26 mouse cellular contexts compared by ENCODE assay signal in the genomic region with DNA sequence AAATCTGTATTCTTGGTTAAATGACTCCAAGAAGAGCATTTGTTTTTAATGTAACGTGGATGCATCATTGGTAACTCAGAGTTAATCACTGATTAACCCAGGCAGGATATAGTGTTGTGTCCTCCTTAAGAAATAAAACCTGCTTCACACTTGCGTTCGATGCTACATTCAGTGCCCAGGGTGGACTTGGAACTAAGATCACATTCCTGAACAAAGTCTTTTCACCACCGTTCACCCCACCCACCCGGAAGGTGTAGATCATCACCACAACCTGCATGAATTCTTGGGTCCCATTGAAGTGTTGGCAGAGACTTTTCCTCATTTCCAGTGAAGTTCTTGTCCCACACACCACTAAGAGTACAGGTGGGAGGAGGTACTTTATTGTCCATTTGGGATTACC. TPM values are rescaled to one million over a fixed set of nuclear protein-coding genes. Genes with fewer than 3 reads are reported as not detected.
DNase-seq lines count a peak whose midpoint lies in the region; ATAC-seq lines count a peak whose summit lies in the region.
"Had no signal": no experiment of that assay in that cellular context is flagged by ENCODE, and none has a peak within 500 bp of the region (broad histone marks: within the 10 kb centered on the region; RNA-seq: fewer than 3 reads in every experiment).

No protein-coding gene starts in this region.

- no peaks in the 10 kb centered on the region for H3K27me3 ChIP-seq in midbrain, embryonic 11.5 days (ENCODE audit: control insufficient read depth, insufficient read depth, low read length)
- H3K27me3 ChIP-seq in midbrain, embryonic 14.5 days (ENCODE audit: control insufficient read depth, insufficient read depth, low read length), result no peaks in the 10 kb centered on the region
- H3K27me3 ChIP-seq in limb, embryonic 10.5 days (ENCODE audit: low read depth, poor library complexity, severe bottlenecking), result no peaks in the 10 kb centered on the region
- H3K27me3 ChIP-seq: forebrain, embryonic 15.5 days; heart, embryonic 12.5 days had no signal

- no peak overlapping the region for H3K4me3 ChIP-seq in midbrain, embryonic 11.5 days (ENCODE audit: low read depth, low read length)
- H3K4me3 ChIP-seq in midbrain, embryonic 14.5 days (replicated peaks; ENCODE audit: low read depth, low read length), result no peak overlapping the region
- H3K4me3 ChIP-seq in limb, embryonic 10.5 days, result no peak overlapping the region
- H3K4me3 ChIP-seq: forebrain, embryonic 15.5 days; heart, embryonic 12.5 days; hindbrain, embryonic 13.5 days; neural tube, embryonic 15.5 days had no signal

- peaks cover 10% of the 10 kb centered on the region; the same call in 1 of the 2 replicates for H3K4me1 ChIP-seq in midbrain, embryonic 11.5 days (ENCODE audit: control insufficient read depth, insufficient read depth, low read length)
- H3K4me1 ChIP-seq in midbrain, embryonic 14.5 days (ENCODE audit: control insufficient read depth, insufficient read depth, low read length), result 0 out of 2 replicates have a peak, but pooled peaks cover 5% of the 10 kb centered on the region
- peaks cover 25% of the 10 kb centered on the region for H3K4me1 ChIP-seq in limb, embryonic 10.5 days

- H3K9ac ChIP-seq in midbrain, embryonic 11.5 days (ENCODE audit: low read length), result no peak overlapping the region
- no peak overlapping the region for H3K9ac ChIP-seq in midbrain, embryonic 14.5 days (replicated peaks; ENCODE audit: low read length)
- H3K9ac ChIP-seq: forebrain, embryonic 15.5 days; heart, embryonic 12.5 days; hindbrain, embryonic 13.5 days; liver, postnatal 0 days; neural tube, embryonic 15.5 days had no signal

- no peaks in the 10 kb centered on the region for H3K9me3 ChIP-seq in midbrain, embryonic 11.5 days (ENCODE audit: control insufficient read depth, low read length)
- no peaks in the 10 kb centered on the region for H3K9me3 ChIP-seq in midbrain, embryonic 14.5 days (ENCODE audit: control insufficient read depth, low read length)
- H3K9me3 ChIP-seq in limb, embryonic 10.5 days (replicated peaks), result no peaks in the 10 kb centered on the region
- H3K9me3 ChIP-seq: forebrain, embryonic 15.5 days; heart, embryonic 12.5 days; hindbrain, embryonic 13.5 days; neural tube, embryonic 15.5 days had no signal

- 92% methylated on average over 5 of the region's 5 CpGs for WGBS in midbrain, embryonic 11.5 days
- WGBS in midbrain, embryonic 14.5 days, result 96% methylated on average over 5 of the region's 5 CpGs
- 91% methylated on average over 5 of the region's 5 CpGs for WGBS in limb, embryonic 10.5 days

- H3K4me2 ChIP-seq in midbrain, embryonic 11.5 days, result no peak overlapping the region
- H3K4me2 ChIP-seq in midbrain, embryonic 14.5 days (ENCODE audit: low read length), result no peak overlapping the region
- H3K4me2 ChIP-seq: forebrain, embryonic 15.5 days; heart, embryonic 12.5 days; hindbrain, embryonic 13.5 days; neural tube, embryonic 15.5 days had no signal

- H3K27ac ChIP-seq in midbrain, embryonic 11.5 days (ENCODE audit: low read depth, low read length), result no peak overlapping the region
- H3K27ac ChIP-seq in midbrain, embryonic 14.5 days (replicated peaks; ENCODE audit: low read depth, low read length), result no peak overlapping the region
- H3K27ac ChIP-seq in limb, embryonic 10.5 days, result no peak overlapping the region
- H3K27ac ChIP-seq: forebrain, embryonic 15.5 days; hindbrain, embryonic 13.5 days; macrophage; neural tube, embryonic 15.5 days; stomach, postnatal 0 days had no signal

- H3K36me3 ChIP-seq in midbrain, embryonic 11.5 days (ENCODE audit: control insufficient read depth, insufficient read depth, low read length), result peaks cover 3% of the 10 kb centered on the region
- H3K36me3 ChIP-seq in midbrain, embryonic 14.5 days (ENCODE audit: control insufficient read depth, insufficient read depth, low read length), result 0 out of 2 replicates have a peak, but pooled peaks cover 4% of the 10 kb centered on the region
- H3K36me3 ChIP-seq in limb, embryonic 10.5 days, result peaks cover 14% of the 10 kb centered on the region
- H3K36me3 ChIP-seq: forebrain, embryonic 15.5 days; hindbrain, embryonic 13.5 days; neural tube, embryonic 15.5 days had no signal

- intact Hi-C loops in heart, postnatal 10 days (cut with DNase I), result no loop called here

- ATAC-seq in midbrain, embryonic 11.5 days (ENCODE audit: low FRiP score), result no peak
- no peak for ATAC-seq in midbrain, embryonic 14.5 days (ENCODE audit: low FRiP score, low TSS enrichment)
- ATAC-seq: forebrain, embryonic 15.5 days; liver, postnatal 0 days; lung, postnatal 0 days had no signal

- peak; percentile 76 for DNase-seq in heart, adult 11 months
- DNase-seq in heart, postnatal 10 days, result no peak
- peak; percentile 56 for DNase-seq in midbrain, embryonic 11.5 days (ENCODE audit: low spot score, missing footprints)
- DNase-seq in midbrain, embryonic 14.5 days, result no peak
- peak; percentile 69 to 70 for DNase-seq in kidney, postnatal 25 days
- DNase-seq in spleen, adult 12 weeks (ENCODE audit: low spot score), result no peak
- no peak for DNase-seq in limb, embryonic 10.5 days (ENCODE audit: low spot score)
- DNase-seq: adrenal gland, postnatal 14 days; cerebellum, adult 2 months; gastrocnemius, postnatal 10 days; heart, postnatal 14 days; liver, postnatal 0 days; right cerebral cortex, adult 18-20 months had no signal

RNA-seq across cellular contexts. Expression of a gene that starts 2.0 kb away (rescaled TPM):
- total RNA-seq in heart, postnatal 10 days (2021), result 10 to 100 TPM; 17.7 to 18.6 TPM
- 9.3 and 9.4 TPM in 2 replicates for polyA plus RNA-seq in midbrain, embryonic 11.5 days (2014; fragmentation: Nextera tagmentation; extraction: Ambion mirVana)
- polyA plus RNA-seq in midbrain, embryonic 14.5 days (2014; fragmentation: Nextera tagmentation; extraction: Ambion mirVana), result 2.3 and 4.3 TPM in 2 replicates
- polyA plus RNA-seq in limb, embryonic 10.5 days (2016; fragmentation: Nextera tagmentation; extraction: Ambion mirVana), result 15.7 and 19.7 TPM in 2 replicates

RNA-seq across cellular contexts. Expression of a gene that starts 19.6 kb away (rescaled TPM):
- 10 to 100 TPM; 50.4 to 53.2 TPM for total RNA-seq in heart, postnatal 10 days (2021)
- polyA plus RNA-seq in midbrain, embryonic 11.5 days (2014; fragmentation: Nextera tagmentation; extraction: Ambion mirVana), result 27.1 and 27.5 TPM in 2 replicates
- 46.4 and 48.5 TPM in 2 replicates for polyA plus RNA-seq in midbrain, embryonic 14.5 days (2014; fragmentation: Nextera tagmentation; extraction: Ambion mirVana)
- polyA plus RNA-seq in limb, embryonic 10.5 days (2016; fragmentation: Nextera tagmentation; extraction: Ambion mirVana), result 27.2 and 38.8 TPM in 2 replicates

RNA-seq across cellular contexts. Expression of a gene that starts 24.1 kb away (rescaled TPM):
- not detected for total RNA-seq in heart, postnatal 10 days (2021)
- polyA plus RNA-seq in midbrain, embryonic 11.5 days (2014; fragmentation: Nextera tagmentation; extraction: Ambion mirVana), result not detected in 2 replicates
- polyA plus RNA-seq in midbrain, embryonic 14.5 days (2014; fragmentation: Nextera tagmentation; extraction: Ambion mirVana), result not detected in 2 replicates
- not detected in 2 replicates for polyA plus RNA-seq in limb, embryonic 10.5 days (2016; fragmentation: Nextera tagmentation; extraction: Ambion mirVana)
- total RNA-seq: adrenal gland, postnatal 14 days; gastrocnemius, postnatal 10 days; granulocyte monocyte progenitor cell, adult 5-6 weeks; heart, postnatal 14 days; layer of hippocampus, adult 18-20 months; layer of hippocampus, postnatal 14 days; liver, adult 2 months; midbrain, postnatal 0 days had no signal
- polyA plus RNA-seq: cerebellum, adult 2 months; forebrain, embryonic 15.5 days; heart, embryonic 12.5 days; hindbrain, embryonic 13.5 days; limb, embryonic 11.5 days; liver, adult 2 months; liver, postnatal 0 days; lung, postnatal 0 days; macrophage; midbrain, postnatal 0 days; neural tube, embryonic 15.5 days; stomach, postnatal 0 days had no signal

Comparison
In these comparisons a context has a peak if more than half of its experiments do, and no peak if none do; other contexts are left out.
1. DNase-seq: peak in heart, adult 11 months (single experiment), midbrain, embryonic 11.5 days (single experiment) and kidney, postnatal 25 days (2 of 2); none in heart, postnatal 10 days (0 of 2), midbrain, embryonic 14.5 days (single experiment), spleen, adult 12 weeks (single experiment) and limb, embryonic 10.5 days (single experiment).